Mouse (Mus musculus) stomach, postnatal 0 days (tissue): ENCODE results near the gene Rab11fip5. TPM values are rescaled to one million over a fixed set of nuclear protein-coding genes. Genes with fewer than 3 reads are reported as not detected.

ENCODE experiments used
- ATAC-seq: fragments of 200-750 bp; cut with Nextera tagmentation; 2 replicates; pipeline ENCODE4 v1.8.0; 2017; ENCODE audit not compliant: low FRiP score, low TSS enrichment
- DNase-seq: peaks from one replicate; pipeline ENCODE4 v3.0.0-alpha.2; 2016; ENCODE audit warnings: low spot score
- H3K27ac ChIP-seq: fragments of 300-500 bp; sonication (generic); replicated peaks from 2 replicates; pipeline ENCODE4 v1.5.1; 2014; ENCODE audit warnings: mild to moderate bottlenecking, control low read depth
- H3K27me3 ChIP-seq: fragments of 300-500 bp; sonication (generic); 2 replicates; pipeline ENCODE4 v1.6.1; 2014; ENCODE audit warnings: low read length; ENCODE audit not compliant: control insufficient read depth, insufficient read depth
- H3K36me3 ChIP-seq: fragments of 300-500 bp; sonication (generic); 2 replicates; pipeline ENCODE4 v1.6.1; 2014; ENCODE audit warnings: low read length, mixed read lengths; ENCODE audit not compliant: control insufficient read depth, insufficient read depth
- H3K4me1 ChIP-seq: fragments of 300-500 bp; sonication (generic); replicated peaks from 2 replicates; pipeline ENCODE4 v1.6.1; 2014; ENCODE audit warnings: antibody characterized with exemption; ENCODE audit not compliant: control insufficient read depth, insufficient read depth
- H3K4me2 ChIP-seq: fragments of 300-500 bp; sonication (generic); replicated peaks from 2 replicates; pipeline ENCODE4 v1.6.1; 2014; ENCODE audit warnings: low read depth, mild to moderate bottlenecking, control low read depth, moderate library complexity
- H3K4me3 ChIP-seq: fragments of 300-500 bp; sonication (generic); 2 replicates; pipeline ENCODE4 v1.5.1; 2014; ENCODE audit warnings: low read depth, low read length, control low read depth
- H3K9ac ChIP-seq: fragments of 300-500 bp; sonication (generic); 2 replicates; pipeline ENCODE4 v1.6.1; 2014; ENCODE audit warnings: mild to moderate bottlenecking, low read length, control low read depth, mixed read lengths
- H3K9me3 ChIP-seq: fragments of 300-500 bp; sonication (generic); 2 replicates; pipeline ENCODE4 v1.6.1; 2016; ENCODE audit warnings: low read length; ENCODE audit not compliant: control insufficient read depth
- CTCF ChIP-seq: IDR thresholded peaks from 2 replicates; pipeline ENCODE4 v1.5.1; 2016; ENCODE audit warnings: antibody characterized with exemption, low read depth, mild to moderate bottlenecking, moderate library complexity
- EP300 ChIP-seq: optimal IDR thresholded peaks from 2 replicates; pipeline ENCODE3; 2016; ENCODE audit warnings: antibody characterized with exemption
- WGBS: fragments of 180-500 bp; shearing (Covaris S2); extraction: QIAGEN DNeasy Blood & Tissue Kit; methylation state at CpG from one replicate; pipeline ENCODE4 v1.1.7; 2014; 5-methylcytosine and 5-hydroxymethylcytosine counted together
- polyA plus RNA-seq: library from polyadenylated mRNA; unstranded; fragments of >200 nt; fragmentation: Nextera tagmentation; extraction: Ambion mirVana; gene quantifications from 2 replicates; pipeline ENCODE4 v1.2.1, GENCODE M21; 2015

Rab11fip5 gene
- 7.6 and 8.3 TPM in 2 replicates for polyA plus RNA-seq

GRCm38 (mm10) chr6:85373951-85374733 lies at the start of gene Rab11fip5:
TSS of gene Rab11fip5 (minus strand) at chr6:85374634.
- 1% methylated on average over 77 of the region's 80 CpGs for WGBS
- no peaks in the 10 kb centered on the region for H3K27me3 ChIP-seq
- no peaks in the 10 kb centered on the region for H3K9me3 ChIP-seq
- H3K36me3 ChIP-seq = no peaks in the 10 kb centered on the region
- peak within 1 kb of the TSS; percentile 95 for H3K4me2 ChIP-seq
- peak; percentile 17 for ATAC-seq
- no peak for TF ChIP-seq EP300
- TF ChIP-seq CTCF = no peak
- H3K4me1 ChIP-seq = peaks cover 7% of the 10 kb centered on the region; the same call in 1 of the 2 replicates
- DNase-seq = peak; percentile 47
- H3K4me3 ChIP-seq = peak within 1 kb of the TSS; percentile 81
- H3K27ac ChIP-seq = peak within 1 kb of the TSS; percentile 77
- peak within 1 kb of the TSS; percentile 86 for H3K9ac ChIP-seq

GRCm38 (mm10) chr6:85423836-85424379 lies 49.5 kb upstream of the Rab11fip5 start, which contains the start of gene Noto:
TSS of gene Noto (plus strand) at chr6:85423886.
- DNase-seq = no peak
- no peak for TF ChIP-seq EP300
- no peak for TF ChIP-seq CTCF
- H3K27me3 ChIP-seq = no peaks in the 10 kb centered on the region
- H3K4me3 ChIP-seq = no peak within 1 kb of the TSS
- no peak within 1 kb of the TSS for H3K9ac ChIP-seq
- no peaks in the 10 kb centered on the region for H3K9me3 ChIP-seq
- H3K4me1 ChIP-seq = no peaks in the 10 kb centered on the region
- no peak within 1 kb of the TSS for H3K4me2 ChIP-seq
- no peak within 1 kb of the TSS for H3K27ac ChIP-seq
- H3K36me3 ChIP-seq = no peaks in the 10 kb centered on the region
- 15% methylated on average over 28 of the region's 28 CpGs for WGBS
- ATAC-seq = peak; percentile 55; the same call in 1 of the 2 replicates

- Histone ChIP-seq H3K36me3 (no peaks in the 10 kb centered on the region), H3K27ac (no peak overlapping the region), H3K27me3 (no peaks in the 10 kb centered on the region), H3K9me3 (no peaks in the 10 kb centered on the region), H3K9ac (no peak overlapping the region), H3K4me3 (no peak overlapping the region), H3K4me2 (no peak overlapping the region), H3K4me1 (no peaks in the 10 kb centered on the region)
- ATAC-seq (no peak), DNase-seq (no peak)
- no peak for TF ChIP-seq EP300
- TF ChIP-seq CTCF = no peak
- 67% methylated on average over 2 of the region's 2 CpGs for WGBS
These were observed 44.7 kb upstream of the Rab11fip5 start for GRCm38 (mm10) chr6:85419150-85419549.

GRCm38 (mm10) chr6:85415829-85416228 lies 41.4 kb upstream of the Rab11fip5 start:
- DNase-seq (peak; percentile 48), ATAC-seq (peak; percentile 73)
- H3K27ac ChIP-seq = no peak overlapping the region
- no peak overlapping the region for H3K9ac ChIP-seq
- H3K9me3 ChIP-seq = no peaks in the 10 kb centered on the region
- no peak overlapping the region for H3K4me2 ChIP-seq
- WGBS = 20% methylated on average over 3 of the region's 3 CpGs
- H3K27me3 ChIP-seq = no peaks in the 10 kb centered on the region
- no peak overlapping the region for H3K4me3 ChIP-seq
- TF ChIP-seq EP300 (no peak), CTCF (peak; percentile 28)
- H3K4me1 ChIP-seq = no peaks in the 10 kb centered on the region
- no peaks in the 10 kb centered on the region for H3K36me3 ChIP-seq

GRCm38 (mm10) chr6:85410771-85411273 lies 36.4 kb upstream of the Rab11fip5 start:
- peak; percentile 81 for ATAC-seq
- no peaks in the 10 kb centered on the region for H3K4me1 ChIP-seq
- no peak overlapping the region for H3K9ac ChIP-seq
- no peaks in the 10 kb centered on the region for H3K27me3 ChIP-seq
- no peak overlapping the region for H3K27ac ChIP-seq
- no peaks in the 10 kb centered on the region for H3K9me3 ChIP-seq
- WGBS = 12% methylated on average over 13 of the region's 13 CpGs
- no peak overlapping the region for H3K4me2 ChIP-seq
- no peak overlapping the region for H3K4me3 ChIP-seq
- peak; percentile 84 for DNase-seq
- no peaks in the 10 kb centered on the region for H3K36me3 ChIP-seq
- TF ChIP-seq EP300 = no peak
- TF ChIP-seq CTCF = peak; percentile 83
